Mouse (Mus musculus): Measurements from ENCODE around the gene Slc16a5.

GRCm38 (mm10) chr11:115432814-115433213 lies 29.5 kb upstream of the Slc16a5 start:
- TF ChIP-seq POLR2A (IDR thresholded peaks at IDR 0.05; ENCODE audit: borderline replicate concordance, extremely low read depth, insufficient read depth, insufficient read length, poor library complexity, severe bottlenecking) (no peak), CTCF (IDR thresholded peaks at IDR 0.05; ENCODE audit: borderline replicate concordance, extremely low read depth, insufficient read depth, insufficient read length) (no peak)

All from brain, embryonic 14.5 days (tissue).